Mouse (Mus musculus) right cerebral cortex, postnatal 4 days (tissue): ENCODE measurements around the gene Rxfp4.

ENCODE experiments used
- DNase-seq: peaks from one replicate; pipeline ENCODE4 v3.0.0-alpha.2; 2022

Rxfp4 gene

DNA sequence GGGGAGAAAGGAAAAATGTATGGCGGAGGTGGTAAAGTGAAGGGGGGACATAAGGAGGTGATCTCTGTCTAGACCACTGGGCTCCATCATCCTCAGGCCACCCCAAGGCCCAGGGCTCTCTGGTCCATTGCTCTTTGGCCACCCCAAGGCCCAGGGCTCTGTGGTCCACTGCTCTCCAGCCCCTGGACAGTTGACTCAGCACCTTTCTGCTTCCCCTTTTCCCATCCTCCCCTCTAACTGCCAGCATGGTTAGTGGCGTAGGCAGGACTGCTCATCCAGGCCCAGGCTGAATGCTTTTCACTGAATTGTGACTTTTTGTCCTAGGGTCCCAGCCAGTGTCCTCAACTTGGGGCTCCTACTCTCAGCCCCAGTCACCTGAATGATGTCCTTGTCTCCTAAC, 25.4 kb downstream of the Rxfp4 start:
- no peak for DNase-seq

DNA sequence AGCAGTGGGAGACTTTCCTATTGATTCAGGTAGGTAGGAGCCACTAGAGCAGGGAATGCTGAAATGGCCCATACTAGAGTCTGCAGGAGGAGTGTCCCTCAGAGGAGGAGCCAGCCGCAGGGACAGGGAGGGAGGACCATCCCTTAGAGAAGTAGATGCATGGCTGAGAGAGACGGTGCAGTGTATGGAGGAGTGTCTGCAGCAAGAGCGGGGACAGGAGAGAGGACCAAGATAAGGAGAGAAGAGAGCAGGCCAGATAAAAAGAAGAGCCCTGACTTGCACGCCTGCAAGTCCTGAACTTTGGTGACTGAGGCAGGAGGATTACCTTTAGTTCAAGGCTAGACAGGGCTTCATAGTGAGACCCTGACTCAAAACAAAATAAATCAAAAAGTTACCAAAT, 25.8 kb downstream of the Rxfp4 start:
- DNase-seq: no peak

DNA sequence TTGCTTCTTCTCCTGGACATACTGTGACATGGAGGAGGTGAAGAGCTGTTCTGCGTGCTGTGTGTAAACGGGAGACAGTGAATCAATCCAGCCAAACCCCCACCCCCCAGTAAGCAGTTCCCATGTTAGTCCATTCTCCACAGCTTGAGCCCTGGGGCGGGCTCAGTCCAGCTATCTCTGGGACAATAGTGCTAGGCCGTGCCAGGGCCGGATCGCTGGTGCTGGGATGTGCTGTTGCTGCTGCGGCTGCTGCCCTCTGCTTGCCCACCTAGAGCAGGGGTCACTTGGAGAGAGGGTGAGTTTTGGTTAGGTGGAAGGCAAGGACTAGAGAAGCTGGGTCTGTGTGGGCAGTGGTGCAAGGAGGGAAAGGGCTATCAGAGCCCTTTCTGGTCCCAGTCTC, 26.6 kb downstream of the Rxfp4 start:
- DNase-seq: no peak

DNA sequence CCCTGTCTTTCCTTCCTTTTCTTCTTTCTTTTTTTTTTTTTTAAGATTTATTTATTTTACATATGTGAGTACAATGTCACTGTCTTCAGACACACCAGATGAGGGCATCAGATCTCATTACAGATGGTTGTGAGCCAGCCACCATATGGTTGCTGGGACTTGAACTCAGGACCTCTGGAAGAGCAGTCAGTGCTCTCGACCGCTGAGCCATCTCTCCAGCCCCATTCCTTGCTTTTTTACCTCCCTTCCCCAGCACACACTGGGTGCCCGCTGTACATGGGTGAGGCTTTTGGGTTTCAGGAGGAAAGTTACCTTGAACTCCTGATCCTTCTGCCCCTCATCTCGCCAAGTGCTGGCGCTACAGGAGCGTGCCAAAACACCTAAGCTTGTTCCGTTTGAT, 27.4 kb downstream of the Rxfp4 start:
- no peak for DNase-seq

DNA sequence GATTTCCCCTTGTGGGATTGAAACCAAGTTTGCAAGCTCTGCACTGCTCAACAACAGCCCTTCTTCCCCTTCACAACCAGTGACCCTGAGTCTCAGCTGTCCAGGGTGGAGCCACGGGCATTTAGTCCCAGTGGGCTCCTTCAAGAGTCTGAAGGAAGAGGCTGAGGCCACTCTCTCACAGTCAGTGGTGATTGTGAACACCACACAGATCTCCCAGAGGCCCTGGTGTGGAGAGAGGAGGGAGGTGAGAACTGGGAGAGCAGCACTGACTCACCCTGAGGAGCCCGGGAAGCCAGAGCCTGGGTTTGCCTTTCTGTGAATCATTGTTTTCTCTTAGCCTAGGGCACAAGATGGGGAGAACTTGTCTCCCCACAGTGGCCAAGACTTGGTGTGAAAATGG, 28.0 kb downstream of the Rxfp4 start:
- DNase-seq: no peak

DNA sequence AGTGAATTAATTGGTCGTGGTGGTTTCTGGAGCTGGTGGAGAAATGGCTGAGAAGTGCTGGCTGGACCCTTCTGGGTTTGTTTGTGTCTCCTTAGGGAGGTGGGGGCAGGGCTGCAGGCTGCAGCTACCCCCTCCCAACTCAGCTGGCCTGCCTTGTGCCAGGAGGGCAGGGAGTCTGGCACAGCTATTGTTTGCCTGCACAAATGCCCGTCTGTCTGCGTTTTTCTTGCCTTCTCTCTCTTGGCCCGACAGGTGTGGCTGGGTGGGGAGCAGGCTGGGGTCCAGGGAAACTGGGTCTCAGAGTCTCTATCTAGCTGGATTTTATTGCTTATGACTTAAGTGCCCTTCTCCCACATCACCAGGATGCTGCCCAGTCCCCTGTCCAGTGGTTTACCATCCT, 28.6 kb downstream of the Rxfp4 start:
- DNase-seq: no peak

DNA sequence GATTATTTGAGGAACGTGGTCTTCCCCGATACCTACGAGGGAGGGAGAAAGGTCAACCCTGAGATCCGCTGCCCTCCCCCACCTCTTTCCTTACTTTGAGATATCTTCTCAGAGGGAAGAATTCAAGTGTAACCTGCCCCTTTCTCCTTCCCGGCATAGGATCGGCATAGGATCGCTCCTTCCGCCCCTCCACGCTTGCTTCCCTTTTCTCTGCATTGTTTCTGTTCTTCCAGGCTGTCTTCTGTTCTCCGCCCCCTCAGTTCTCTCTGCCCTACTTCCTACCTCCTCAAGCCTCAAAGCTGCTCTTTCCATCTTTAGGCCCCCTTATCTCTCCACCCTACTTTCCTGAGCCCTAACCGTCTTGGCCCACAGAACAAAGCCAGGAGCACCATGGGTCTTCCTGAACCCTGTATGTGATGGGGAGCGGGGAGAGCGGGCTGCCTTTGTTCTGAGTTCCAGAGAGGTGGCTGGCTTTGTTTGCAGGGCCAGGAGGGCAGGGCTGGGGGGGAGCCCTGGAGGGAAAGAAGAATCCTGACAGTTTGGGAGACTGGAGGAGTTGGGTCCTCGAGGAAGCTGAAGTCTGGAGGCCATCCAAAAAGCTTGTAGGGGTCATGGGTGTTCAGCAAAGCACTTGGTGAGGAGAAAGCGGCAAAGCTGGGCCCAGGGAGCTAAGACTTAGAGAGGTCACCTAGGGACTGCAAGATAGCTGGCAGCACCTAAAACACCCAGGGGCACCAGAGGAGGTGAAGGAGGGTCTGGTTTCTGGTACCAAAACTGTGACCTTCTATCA, 29.4 kb downstream of the Rxfp4 start:
- no peak for DNase-seq

DNA sequence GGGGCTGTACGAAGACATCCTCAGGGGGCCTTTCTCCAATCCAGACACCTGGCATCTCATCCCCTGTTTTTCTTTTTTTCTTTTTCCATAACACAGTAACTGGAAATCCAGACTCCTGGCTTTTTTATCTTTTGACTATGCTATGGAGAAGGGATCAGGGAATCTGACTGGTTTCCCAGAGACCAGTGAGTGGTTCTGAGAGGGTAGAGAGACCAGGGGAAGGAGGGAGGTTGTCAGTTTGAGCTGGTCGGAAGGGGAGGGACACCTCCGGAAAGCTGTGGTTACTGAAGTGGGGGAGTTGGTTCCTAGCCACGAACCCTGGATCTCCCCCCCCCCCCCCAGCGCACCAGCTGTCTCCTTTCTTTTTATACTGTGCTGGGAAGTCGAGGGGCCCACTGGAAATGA, 30.0 kb downstream of the Rxfp4 start:
- DNase-seq: no peak

DNA sequence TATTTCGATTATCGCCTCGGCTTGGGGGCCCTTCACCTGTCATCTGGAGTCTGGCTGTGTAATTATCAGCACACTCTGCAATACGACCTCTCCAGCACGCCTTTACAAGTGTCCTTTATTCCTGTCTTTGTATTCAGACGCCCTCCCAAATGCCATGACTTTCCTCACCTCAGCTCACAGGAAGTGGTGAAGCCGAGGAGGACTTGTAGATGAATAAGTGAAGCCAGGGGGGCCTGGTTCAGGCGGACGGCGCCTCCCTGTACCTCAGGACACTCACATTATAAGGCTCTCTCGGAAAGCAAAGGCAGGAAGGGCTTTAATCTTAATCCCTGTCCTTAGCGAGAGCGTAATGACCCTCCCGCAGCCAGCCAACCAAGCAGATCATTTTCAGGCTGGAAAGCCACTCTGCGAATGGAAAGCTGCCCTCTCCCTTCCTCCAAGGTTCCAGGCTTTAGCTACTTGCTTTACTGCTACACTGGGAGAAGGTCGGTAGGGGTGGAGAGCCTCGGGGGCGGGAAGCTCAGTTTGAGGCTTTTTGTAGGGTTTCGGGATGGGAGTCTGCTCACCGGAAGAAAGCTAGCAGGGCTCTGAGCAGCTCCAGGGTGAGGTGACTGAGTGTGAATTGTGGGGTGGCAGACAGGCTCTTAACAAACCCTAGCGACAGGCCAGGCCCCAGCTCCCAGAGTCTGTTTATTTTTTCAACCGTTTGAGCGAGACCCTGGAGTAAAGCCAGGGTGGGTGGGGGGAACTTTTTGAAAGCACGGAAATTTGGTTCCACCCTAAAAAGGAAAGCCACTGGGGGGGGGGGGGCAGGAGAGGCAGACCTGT, 30.6 kb downstream of the Rxfp4 start:
- DNase-seq: peak; percentile 55

DNA sequence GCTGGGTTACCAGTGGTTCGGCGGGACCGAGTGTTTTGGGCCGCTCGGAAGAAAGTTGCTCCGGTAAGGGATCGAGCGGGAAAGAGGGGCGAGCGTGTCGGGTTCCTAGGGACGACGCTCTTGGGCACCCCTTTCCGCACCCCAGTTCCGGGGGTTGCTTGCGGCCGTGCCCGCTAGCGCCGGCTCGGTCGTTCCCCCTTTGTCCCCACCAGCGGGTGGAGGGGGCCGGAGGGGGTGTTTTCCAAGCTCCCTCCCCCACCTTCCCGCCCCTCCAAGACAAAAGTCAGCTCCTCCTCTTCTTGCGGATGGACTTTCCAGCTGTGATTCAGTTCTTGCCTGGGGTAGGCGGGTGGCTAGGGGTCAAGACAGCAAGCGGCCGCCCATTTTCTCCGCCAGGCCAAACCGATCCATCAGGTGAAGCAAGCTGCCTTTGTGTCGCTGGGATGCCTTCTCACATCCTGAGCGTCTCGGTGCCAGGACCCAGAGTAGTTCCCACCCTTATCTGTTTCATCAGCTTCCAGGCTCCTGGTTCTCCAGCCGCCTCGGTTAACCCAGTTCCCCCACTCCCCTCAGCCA, 31.3 kb downstream of the Rxfp4 start:
- DNase-seq: peak; percentile 50

DNA sequence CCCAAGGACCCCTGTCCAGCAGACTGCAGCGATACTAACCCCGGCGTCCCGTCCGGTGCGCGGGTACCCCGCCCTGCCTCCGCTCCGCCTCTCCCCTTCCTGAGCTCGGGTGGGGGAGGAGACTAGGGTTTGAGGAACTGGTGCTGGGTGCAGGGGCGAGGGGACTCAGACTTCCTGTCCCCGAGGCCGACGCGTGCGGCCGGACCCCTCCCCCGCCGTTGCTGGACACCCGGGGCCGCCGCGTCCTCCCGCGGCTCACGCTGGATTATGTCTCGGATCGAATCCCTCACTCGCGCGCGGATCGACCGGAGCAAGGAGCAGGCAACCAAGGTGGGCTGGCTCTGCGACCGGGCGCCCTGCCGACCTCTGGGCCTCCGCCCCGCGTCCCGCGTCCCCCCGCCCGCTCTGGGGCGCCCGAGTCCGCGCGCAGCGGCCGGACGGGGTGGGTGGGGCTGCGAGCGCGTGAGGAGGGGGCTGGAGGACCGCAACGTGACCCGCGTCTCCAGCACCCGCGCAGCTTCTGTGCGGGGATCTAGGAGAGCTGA, 31.9 kb downstream of the Rxfp4 start:
- peak; percentile 54 for DNase-seq

DNA sequence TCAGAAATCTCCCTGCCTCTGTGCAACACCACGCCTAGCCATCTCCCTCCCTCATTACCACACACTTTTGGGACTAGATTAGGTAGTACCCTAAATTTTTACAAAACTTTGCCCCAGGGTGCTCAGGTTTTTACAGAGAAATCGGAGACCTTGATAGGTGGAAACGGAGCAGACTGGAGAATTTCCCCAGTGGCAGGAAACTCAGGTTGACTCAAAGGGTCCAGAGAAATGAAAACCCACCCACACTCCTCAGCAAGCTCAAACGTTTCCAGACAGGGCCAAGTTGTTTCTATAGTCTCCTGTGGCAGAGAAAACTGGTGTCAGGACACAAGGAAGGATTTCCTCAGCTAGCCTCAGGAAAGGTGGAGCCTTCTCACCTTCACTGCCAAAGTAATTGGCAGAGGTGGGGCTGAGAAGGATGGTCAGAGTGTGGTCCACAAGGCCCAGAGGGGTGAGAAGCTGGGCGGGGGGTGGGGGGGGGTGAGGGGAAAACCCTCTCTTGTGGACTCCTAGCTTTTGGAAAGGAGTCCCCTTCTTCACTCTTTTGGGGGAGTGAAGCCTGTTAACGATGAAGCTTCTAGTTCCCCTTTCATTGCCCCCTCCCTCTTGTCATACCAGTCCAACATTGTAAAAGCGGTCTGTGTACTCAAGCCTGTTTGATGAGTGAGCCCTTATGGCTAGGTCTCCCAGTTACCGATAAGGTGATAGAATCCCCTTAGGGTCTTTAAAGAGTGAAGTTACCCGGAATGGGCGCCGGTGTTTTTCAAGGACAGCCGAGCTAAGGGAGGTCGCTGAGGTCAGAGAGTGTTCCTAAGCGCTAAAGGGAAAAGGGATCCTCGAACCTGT, 32.6 kb downstream of the Rxfp4 start:
- no peak for DNase-seq

DNA sequence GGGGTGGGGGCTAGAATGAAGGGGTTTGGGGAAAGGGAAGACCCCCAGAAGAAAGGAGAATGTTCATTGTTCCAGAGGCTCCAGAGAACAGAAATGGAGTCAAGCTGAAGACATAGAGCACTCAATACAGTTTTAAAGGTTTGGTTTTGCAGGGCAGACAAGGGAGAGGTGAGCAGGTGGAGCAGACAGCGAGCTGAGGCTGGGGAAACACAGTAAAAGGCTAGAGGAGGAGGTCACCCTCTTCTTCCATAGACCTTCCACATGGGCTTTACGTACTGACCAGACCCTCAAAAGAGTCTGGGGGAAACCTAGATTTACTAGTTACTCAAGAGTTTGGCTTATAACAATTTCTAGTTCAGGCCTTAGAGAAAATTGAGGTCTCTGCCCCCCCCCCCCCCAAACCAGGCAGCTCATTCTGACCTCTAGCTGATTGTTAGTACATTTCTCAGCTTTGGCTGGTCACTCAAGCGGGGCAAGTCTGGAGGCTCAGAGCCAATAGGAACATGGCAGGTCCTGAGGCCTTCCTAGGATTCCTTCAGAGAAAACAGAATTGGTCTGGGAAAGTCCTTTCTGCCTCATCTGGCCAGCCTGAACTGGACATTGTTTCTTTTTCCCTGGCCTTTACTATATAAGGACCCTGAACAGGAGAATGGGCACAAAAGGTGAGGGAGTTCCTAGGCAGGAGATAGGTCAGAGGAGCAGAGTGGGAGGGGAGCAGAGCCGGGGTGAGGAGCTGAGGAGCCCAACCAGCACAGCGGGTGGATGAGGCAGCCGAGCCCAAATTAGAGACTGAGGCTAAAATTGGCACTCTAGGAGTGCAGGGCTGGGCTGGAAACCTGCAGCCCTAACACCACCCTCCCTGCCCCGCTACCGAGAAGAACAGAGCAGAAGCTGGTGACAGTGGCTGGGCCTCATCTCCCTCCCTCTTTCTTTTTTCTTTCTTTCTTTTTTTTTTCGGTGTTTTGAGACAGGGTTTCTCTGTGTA, 33.5 kb downstream of the Rxfp4 start:
- DNase-seq: no peak

DNA sequence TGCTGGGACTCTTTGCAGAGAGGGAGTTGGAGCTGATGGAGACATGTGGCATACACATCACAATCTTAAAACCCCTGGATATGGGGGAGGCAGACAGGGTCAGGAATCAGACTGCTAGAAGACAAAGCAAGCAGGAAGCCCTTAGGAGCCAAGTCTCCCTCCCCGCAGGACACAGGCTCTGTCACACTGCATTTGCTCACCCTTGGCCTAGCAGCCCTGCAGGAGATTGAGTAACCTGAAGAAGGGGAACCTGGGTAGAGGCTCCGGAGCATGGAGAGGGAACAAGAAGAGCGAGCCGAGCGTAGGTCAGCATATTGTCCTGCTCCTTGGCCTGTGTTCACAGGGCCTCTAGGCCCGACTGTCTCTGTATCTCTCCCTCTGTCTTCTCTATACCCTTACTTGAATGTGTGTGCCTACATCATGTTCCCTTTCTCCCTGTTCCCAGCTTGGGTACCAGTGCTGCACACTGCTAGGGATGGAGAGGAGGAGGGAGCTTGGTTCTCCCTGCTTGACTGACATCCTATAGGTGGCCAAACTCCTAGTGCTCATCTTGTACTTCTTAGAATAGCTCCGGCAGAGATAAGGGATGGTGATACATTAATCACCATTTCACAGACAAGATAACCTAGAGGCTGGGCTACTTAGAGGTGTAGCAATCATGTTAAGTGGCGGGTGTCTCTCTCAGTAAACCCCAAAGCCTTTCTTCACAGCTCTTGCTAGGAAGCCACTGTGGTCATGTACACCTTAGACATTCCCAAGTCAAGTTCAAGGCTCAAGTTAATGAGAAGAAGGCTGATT, 34.7 kb downstream of the Rxfp4 start:
- no peak for DNase-seq

DNA sequence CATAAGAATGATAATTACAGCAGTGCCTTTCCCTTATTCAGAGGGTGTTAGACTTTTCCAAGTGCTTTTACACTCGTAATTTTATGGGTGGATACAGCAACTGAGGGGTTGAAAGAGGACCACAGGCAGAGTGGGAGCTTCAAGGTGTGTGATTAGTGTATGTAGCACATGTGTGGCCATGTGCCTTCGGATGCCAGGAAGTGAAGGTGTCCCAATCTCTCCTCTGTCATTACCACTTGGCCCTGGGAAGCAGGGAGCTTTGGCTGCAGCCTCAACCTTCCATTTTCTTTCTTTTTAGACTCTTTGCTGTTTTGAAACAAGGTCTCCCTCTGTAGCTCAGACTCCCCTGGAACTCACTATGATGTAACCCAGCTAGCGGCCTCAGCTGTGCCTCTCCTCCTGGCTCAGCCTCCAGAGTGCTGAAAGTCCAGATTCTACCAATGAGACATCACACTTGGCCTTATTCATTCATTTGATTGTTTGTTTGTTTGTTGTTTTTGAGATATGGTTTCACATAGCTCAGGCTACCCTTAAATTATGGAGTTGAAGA, 35.9 kb downstream of the Rxfp4 start:
- no peak for DNase-seq

DNA sequence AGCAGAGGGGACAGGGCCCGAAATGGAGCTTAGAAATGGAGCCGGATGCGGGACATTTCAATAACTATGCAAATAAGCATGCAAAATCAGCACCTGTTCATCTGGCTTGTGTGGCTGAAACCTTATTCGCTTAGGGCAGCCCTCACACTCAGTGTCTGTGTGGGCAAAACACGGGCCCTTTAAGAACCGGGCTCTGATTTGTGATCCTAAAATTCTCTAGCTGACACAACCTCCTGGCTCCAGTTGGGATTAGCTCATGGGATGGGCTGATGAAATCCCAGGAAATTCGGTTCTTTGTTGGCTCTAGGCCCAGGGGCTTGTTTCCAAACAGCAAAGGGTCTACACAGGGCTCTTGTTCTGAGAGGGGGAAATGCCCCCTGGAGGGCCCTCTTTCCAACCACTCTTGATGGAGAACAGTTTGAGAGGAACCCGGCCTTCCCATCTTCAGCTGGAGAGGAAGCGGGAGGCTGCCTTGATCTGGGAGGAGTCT, 37.0 kb downstream of the Rxfp4 start:
- peak; percentile 30 for DNase-seq

DNA sequence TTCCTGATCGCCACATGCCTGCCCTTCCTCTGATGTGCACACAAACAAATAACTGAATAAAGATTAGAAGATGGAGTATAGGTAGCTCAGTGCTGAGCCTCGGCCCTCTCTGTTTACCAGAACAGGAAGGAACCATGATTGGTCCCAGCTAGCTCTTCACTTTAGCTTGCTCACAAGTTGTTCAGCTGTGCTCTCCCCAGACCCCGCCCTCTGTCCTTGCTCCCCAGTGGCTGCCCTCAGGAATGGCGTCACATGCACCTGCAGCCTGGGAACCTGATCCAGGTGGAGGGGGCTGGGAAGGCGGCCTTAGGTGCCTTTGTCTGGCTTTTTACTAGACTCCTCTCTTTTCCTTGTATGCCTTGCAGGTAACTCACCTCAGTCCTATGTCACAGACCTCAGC, 37.8 kb downstream of the Rxfp4 start:
- no peak for DNase-seq

DNA sequence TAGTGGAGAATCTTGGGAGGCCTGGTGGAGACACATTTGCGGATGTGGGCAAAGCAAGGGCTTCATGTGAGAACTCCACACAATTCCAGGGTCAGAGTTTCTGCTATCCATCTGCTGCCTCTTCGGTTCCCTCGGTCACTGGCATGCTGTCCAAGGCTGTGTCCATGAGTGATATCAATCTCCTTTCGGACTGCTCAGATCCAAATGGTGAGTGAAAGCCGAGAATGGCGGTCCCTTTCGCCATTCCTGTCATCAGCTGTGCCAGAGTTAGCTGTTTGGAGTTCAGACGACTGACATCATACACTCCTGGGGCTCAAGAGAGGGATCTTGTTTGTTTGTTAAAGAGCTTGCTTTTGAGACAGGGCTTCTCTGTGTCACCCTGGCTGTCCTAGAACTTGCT, 38.5 kb downstream of the Rxfp4 start:
- DNase-seq: no peak

DNA sequence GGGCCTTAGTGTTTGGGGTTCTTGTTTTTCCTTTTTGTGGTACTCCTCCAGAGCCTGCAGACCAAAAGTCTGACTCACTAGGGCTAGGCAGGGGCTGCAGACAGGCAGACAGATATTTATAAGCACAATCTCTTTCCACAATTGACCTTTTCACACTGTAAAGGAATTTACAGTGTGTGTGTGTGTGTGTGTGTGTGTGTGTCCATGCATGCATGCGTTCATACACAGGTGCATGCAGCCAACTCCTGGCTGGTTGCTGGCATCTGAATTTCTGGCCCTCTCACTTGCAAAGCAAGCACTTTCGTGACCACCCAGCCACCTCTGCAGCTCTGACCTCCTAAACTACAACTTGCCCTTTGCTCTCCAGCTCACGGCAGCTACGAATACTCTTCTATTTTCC, 43.9 kb downstream of the Rxfp4 start:
- DNase-seq: no peak

DNA sequence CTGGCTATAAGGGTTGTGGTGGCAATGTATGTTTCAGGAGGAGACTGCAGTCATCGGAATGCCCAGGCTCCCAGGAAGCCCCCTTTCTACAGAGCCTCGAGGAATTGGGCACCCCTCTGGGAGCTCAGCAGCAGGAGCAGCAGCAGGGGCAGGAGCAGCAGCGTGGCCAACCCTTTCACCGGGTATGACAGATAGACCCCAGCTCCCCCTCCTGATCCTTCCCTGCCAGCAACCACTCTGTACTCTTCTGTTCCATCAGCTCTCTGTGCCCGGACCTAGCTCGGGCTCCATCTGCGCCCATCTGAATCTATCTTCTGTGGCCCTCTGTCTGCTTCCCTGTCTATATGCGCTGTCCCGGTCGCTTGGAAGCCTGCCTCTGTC, 45.2 kb downstream of the Rxfp4 start:
- no peak for DNase-seq
